Comparison of ENCODE assay signal across 8 mouse cellular contexts in the genomic region with DNA sequence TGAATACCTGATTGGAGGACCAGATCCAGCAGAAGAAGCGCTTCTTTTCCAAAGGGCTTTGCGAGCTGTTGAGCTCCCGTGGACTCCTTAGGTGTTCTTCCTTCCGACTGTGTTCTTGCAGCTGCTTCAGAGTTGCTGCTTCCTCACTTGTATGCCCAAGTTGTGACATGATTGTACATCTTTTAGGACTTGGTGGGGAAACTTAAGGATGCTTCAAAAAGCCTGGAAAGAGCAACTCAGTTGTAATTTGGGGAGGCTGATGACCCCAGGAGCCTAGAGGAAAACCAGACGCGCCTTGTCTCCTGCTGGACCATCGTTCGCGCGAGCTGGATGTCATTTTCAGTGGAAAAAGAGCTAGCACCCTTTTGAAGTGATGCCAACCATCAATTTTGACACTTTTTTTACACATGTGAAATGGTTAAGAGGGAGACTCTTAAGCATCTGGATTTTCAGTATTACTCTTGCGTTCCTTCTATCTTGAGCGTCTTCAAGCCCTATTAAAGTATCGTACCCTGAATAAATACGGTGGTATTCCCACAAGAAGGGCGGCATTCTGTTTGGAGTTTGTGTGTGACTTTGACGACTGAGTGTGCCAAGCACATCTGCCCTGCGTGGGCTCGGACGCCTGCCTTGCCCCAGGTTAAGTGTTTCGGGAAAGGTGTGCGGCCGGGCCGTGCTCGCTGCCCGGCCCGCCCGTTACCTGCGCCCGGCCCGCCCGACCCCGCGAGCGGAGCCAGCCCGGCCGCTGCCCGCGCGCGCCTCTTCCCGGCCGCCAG. TPM values are rescaled to one million over a fixed set of nuclear protein-coding genes. Genes with fewer than 3 reads are reported as not detected.
DNase-seq lines count a peak whose midpoint lies in the region; ATAC-seq and TF ChIP-seq lines count a peak whose summit lies in the region.

No protein-coding gene starts in this region.

- no peaks in the 10 kb centered on the region for H3K9me3 ChIP-seq in heart, embryonic 12.5 days (replicated peaks)
- H3K9me3 ChIP-seq in ES-E14 (ENCODE audit: control insufficient read depth, insufficient read depth, low read depth, low read length): no peaks in the 10 kb centered on the region
- H3K9me3 ChIP-seq in forebrain, embryonic 16.5 days (ENCODE audit: control insufficient read depth, low read length): no peaks in the 10 kb centered on the region
- H3K9me3 ChIP-seq in midbrain, embryonic 10.5 days (replicated peaks): no peaks in the 10 kb centered on the region

- H3K9ac ChIP-seq in heart, embryonic 12.5 days: peak overlapping the region; percentile 77
- 0 out of 2 replicates have a peak overlapping the region, but pooled peaks have one; percentile 10 for H3K9ac ChIP-seq in ES-E14 (ENCODE audit: insufficient read depth, low read depth, low read length, poor library complexity, severe bottlenecking)
- peak overlapping the region; percentile 98 for H3K9ac ChIP-seq in forebrain, embryonic 16.5 days (replicated peaks; ENCODE audit: low read depth, low read length)

- no peak for DNase-seq in heart, postnatal 14 days
- DNase-seq in ES-E14 (ENCODE audit: low read depth, low spot score): no peak
- DNase-seq in midbrain, embryonic 10.5 days (ENCODE audit: low spot score): peak; percentile 57
- DNase-seq in adrenal gland, adult 8-10 months: no peak

- no peaks in the 10 kb centered on the region for H3K36me3 ChIP-seq in heart, embryonic 12.5 days
- no peaks in the 10 kb centered on the region for H3K36me3 ChIP-seq in ES-E14 (ENCODE audit: control insufficient read depth, insufficient read depth, low read length, poor library complexity, severe bottlenecking)
- no peaks in the 10 kb centered on the region for H3K36me3 ChIP-seq in forebrain, embryonic 16.5 days (ENCODE audit: control insufficient read depth, insufficient read depth)
- no peaks in the 10 kb centered on the region for H3K36me3 ChIP-seq in midbrain, embryonic 10.5 days

- H3K27me3 ChIP-seq in heart, embryonic 12.5 days (replicated peaks): peaks cover 16% of the 10 kb centered on the region
- peaks cover 15% of the 10 kb centered on the region for H3K27me3 ChIP-seq in forebrain, embryonic 16.5 days (replicated peaks; ENCODE audit: control insufficient read depth, insufficient read depth, low read length)
- peaks cover 62% of the 10 kb centered on the region for H3K27me3 ChIP-seq in midbrain, embryonic 10.5 days (ENCODE audit: low read depth, poor library complexity, severe bottlenecking)

- intact Hi-C loops in heart, postnatal 14 days (cut with DNase I): loop anchor here (2.0 to 5.0 kb wide), 2 partner anchors 91 to 649 kb away; no protein-coding TSS in a partner anchor

- H3K4me3 ChIP-seq in heart, embryonic 12.5 days: peak overlapping the region; percentile 87
- peak overlapping the region; percentile 49 to 98 for H3K4me3 ChIP-seq in ES-E14 (ENCODE audit: insufficient read depth in 1 of 2, low read depth in 1 of 2, low read length in 2 of 2, poor library complexity in 1 of 2, severe bottlenecking in 1 of 2)
- peak overlapping the region; percentile 94 for H3K4me3 ChIP-seq in forebrain, embryonic 16.5 days (replicated peaks; ENCODE audit: low read length)
- peak overlapping the region; percentile 86 for H3K4me3 ChIP-seq in midbrain, embryonic 10.5 days

- peak overlapping the region; percentile 96 for H3K4me2 ChIP-seq in heart, embryonic 12.5 days
- H3K4me2 ChIP-seq in forebrain, embryonic 16.5 days (ENCODE audit: low read length): peak overlapping the region; percentile 67

- peaks cover 15% of the 10 kb centered on the region for H3K4me1 ChIP-seq in heart, embryonic 12.5 days (replicated peaks)
- no peaks in the 10 kb centered on the region for H3K4me1 ChIP-seq in ES-E14 (ENCODE audit: control insufficient read depth in 2 of 2, insufficient read depth in 2 of 2, low read length in 2 of 2, poor library complexity in 1 of 2)
- H3K4me1 ChIP-seq in forebrain, embryonic 16.5 days (replicated peaks; ENCODE audit: control insufficient read depth, insufficient read depth, low read length): peaks cover 30% of the 10 kb centered on the region
- H3K4me1 ChIP-seq in midbrain, embryonic 10.5 days: peaks cover 59% of the 10 kb centered on the region

- peak overlapping the region; percentile 73 for H3K27ac ChIP-seq in heart, embryonic 12.5 days (ENCODE audit: poor library complexity, severe bottlenecking)
- no peak overlapping the region for H3K27ac ChIP-seq in ES-E14 (ENCODE audit: insufficient read depth, low read depth, low read length, poor library complexity, severe bottlenecking)
- H3K27ac ChIP-seq in forebrain, embryonic 16.5 days (ENCODE audit: low read length): peak overlapping the region; percentile 97
- H3K27ac ChIP-seq in midbrain, embryonic 10.5 days (replicated peaks): peak overlapping the region; percentile 99

- 14% methylated on average over 42 of the region's 42 CpGs for WGBS in heart, embryonic 12.5 days
- WGBS in forebrain, embryonic 16.5 days: 11% methylated on average over 40 of the region's 42 CpGs
- WGBS in midbrain, embryonic 10.5 days: under 1% methylated on average over 42 of the region's 42 CpGs

- no peak for ATAC-seq in heart, embryonic 12.5 days (ENCODE audit: insufficient number of reproducible peaks, low FRiP score)
- no peak for ATAC-seq in forebrain, embryonic 16.5 days
- no peak for ATAC-seq in CD4-positive, CD25-positive, alpha-beta regulatory T cell, adult 4 months
- ATAC-seq in frontal cortex, adult (ENCODE audit: low TSS enrichment): no peak

- in situ Hi-C loops in ES-E14 (cut with MboI; ENCODE audit: low sequenced_read_pairs in 2 of 2, unreplicated experiment in 2 of 2): loop anchor here in 1 of 2 experiments (5.0 kb wide), 1 partner anchor 639 kb away; a partner anchor contains a TSS

TF ChIP-seq in ES-E14, 5 proteins besides CTCF, POLR2A, EP300 and RAD21:
- no peak for TF ChIP-seq ZC3H11A (IDR thresholded peaks at IDR 0.05; ENCODE audit: borderline replicate concordance, low read depth, low read length)
- no peak for TF ChIP-seq ZNF384 (IDR thresholded peaks at IDR 0.05; ENCODE audit: low read depth, low read length)
- no peak for TF ChIP-seq CHD2 (IDR thresholded peaks at IDR 0.05; ENCODE audit: low read depth, low read length)
- TF ChIP-seq HCFC1 (IDR thresholded peaks at IDR 0.05; ENCODE audit: borderline replicate concordance, insufficient read depth, low read length): no peak
- no peak for TF ChIP-seq MAFK (IDR thresholded peaks at IDR 0.05; ENCODE audit: insufficient read depth, low read depth, low read length)

RNA-seq across cellular contexts. Expression of a gene that starts 0.9 kb away (rescaled TPM):
- 15.6 and 17.9 TPM in 2 replicates for polyA plus RNA-seq in heart, embryonic 12.5 days (2016; fragmentation: Nextera tagmentation; extraction: Ambion mirVana)
- total RNA-seq in heart, postnatal 14 days (2021): 10 to 100 TPM; 55.6 to 65.1 TPM
- 9.8 and 13.6 TPM in 2 replicates for total RNA-seq in ES-E14 (2012; rRNA removed)
- 34.8 and 40.9 TPM in 2 replicates for polyA plus RNA-seq in forebrain, embryonic 16.5 days (2015; fragmentation: Nextera tagmentation; extraction: Ambion mirVana)
- 25.5 and 26.6 TPM in 2 replicates for polyA plus RNA-seq in midbrain, embryonic 10.5 days (2016; fragmentation: Nextera tagmentation; extraction: Ambion mirVana)
- 10 to 100 TPM; 10.6 to 14.4 TPM for polyA plus RNA-seq in CD4-positive, CD25-positive, alpha-beta regulatory T cell, adult 4 months (2017; shearing (Covaris generic))
- 10 to 100 TPM; 51.7 to 81.7 (median 64.4) TPM for total RNA-seq in adrenal gland, adult 8-10 months (2022)

RNA-seq across cellular contexts. Expression of a gene that starts 3.7 kb away (rescaled TPM):
- 144 and 153 TPM in 2 replicates for polyA plus RNA-seq in heart, embryonic 12.5 days (2016; fragmentation: Nextera tagmentation; extraction: Ambion mirVana)
- 100 to 1,000 TPM; 111 to 118 TPM for total RNA-seq in heart, postnatal 14 days (2021)
- total RNA-seq in ES-E14 (2012; rRNA removed): 22.4 and 35.9 TPM in 2 replicates
- 291 TPM in 2 replicates for polyA plus RNA-seq in forebrain, embryonic 16.5 days (2015; fragmentation: Nextera tagmentation; extraction: Ambion mirVana)
- 82.0 and 101 TPM in 2 replicates for polyA plus RNA-seq in midbrain, embryonic 10.5 days (2016; fragmentation: Nextera tagmentation; extraction: Ambion mirVana)
- polyA plus RNA-seq in CD4-positive, CD25-positive, alpha-beta regulatory T cell, adult 4 months (2017; shearing (Covaris generic)): 100 to 1,000 TPM; 207 to 209 TPM
- 100 to 1,000 TPM; 115 to 126 (median 121) TPM for total RNA-seq in adrenal gland, adult 8-10 months (2022)

RNA-seq across cellular contexts. Expression of a gene that starts 18.0 kb away (rescaled TPM):
- polyA plus RNA-seq in heart, embryonic 12.5 days (2016; fragmentation: Nextera tagmentation; extraction: Ambion mirVana): 0.14 TPM in 1 of 2 replicates, not detected in the other
- not detected for total RNA-seq in heart, postnatal 14 days (2021)
- total RNA-seq in ES-E14 (2012; rRNA removed): not detected in 2 replicates
- polyA plus RNA-seq in forebrain, embryonic 16.5 days (2015; fragmentation: Nextera tagmentation; extraction: Ambion mirVana): not detected in 2 replicates
- 0.10 and 0.51 TPM in 2 replicates for polyA plus RNA-seq in midbrain, embryonic 10.5 days (2016; fragmentation: Nextera tagmentation; extraction: Ambion mirVana)
- polyA plus RNA-seq in CD4-positive, CD25-positive, alpha-beta regulatory T cell, adult 4 months (2017; shearing (Covaris generic)): not detected
- total RNA-seq in adrenal gland, adult 8-10 months (2022): 1 to 10 TPM in 2 of 4 experiments, under 1 TPM in 2; 0.44 to 1.3 (median 1.1) TPM

Comparison
In these comparisons a context has a peak if more than half of its experiments do, and no peak if none do; other contexts are left out.
1. H3K9ac ChIP-seq: peak in every context shown above with its lines; median percentile 98 in forebrain, embryonic 16.5 days; 77 in heart, embryonic 12.5 days; 10 in ES-E14.